Mouse (Mus musculus) lung, adult 2 months (tissue): ENCODE measurements around the gene Col23a1.

Source experiments
- CTCF ChIP-seq: fragments of 200-500 bp; IDR thresholded peaks from 2 replicates; pipeline ENCODE4 v1.5.1; 2011; ENCODE audit warnings: mild to moderate bottlenecking, low read length, control low read depth; ENCODE audit not compliant: insufficient read depth
- POLR2A ChIP-seq: fragments of 200-500 bp; IDR thresholded peaks from 2 replicates; pipeline ENCODE4 v1.6.1; 2011; ENCODE audit warnings: low read depth, mild to moderate bottlenecking, control low read depth, low read length, borderline replicate concordance; ENCODE audit errors: extremely low read depth

DNA sequence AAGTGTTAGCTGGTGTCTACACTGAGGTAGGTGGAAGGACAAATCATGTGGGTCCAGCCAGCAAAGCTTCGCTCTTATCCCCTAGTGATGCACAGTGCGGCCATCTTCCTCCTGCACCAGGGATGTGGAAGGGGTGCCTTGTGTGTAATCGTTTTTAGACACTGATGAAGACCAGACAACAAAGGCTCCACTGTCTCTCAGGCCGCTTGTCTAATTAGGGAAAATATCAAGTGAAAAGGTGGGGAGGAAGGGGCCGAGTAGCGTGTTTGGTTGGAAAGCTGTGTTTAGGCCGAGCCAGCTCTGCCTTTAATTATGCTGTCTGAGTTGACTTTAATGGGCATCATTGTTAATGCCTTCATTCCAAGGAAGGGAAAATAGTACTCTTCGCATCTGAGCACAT lies 116.8 kb downstream of the Col23a1 start:
- TF ChIP-seq CTCF (no peak), POLR2A (no peak)
